Mouse (Mus musculus): ENCODE results near the gene Tedc2. TPM values are rescaled to one million over a fixed set of nuclear protein-coding genes. Genes with fewer than 3 reads are reported as not detected.

The Tedc2 gene
- polyA plus RNA-seq, 1 experiment, result 12.7 TPM

DNA sequence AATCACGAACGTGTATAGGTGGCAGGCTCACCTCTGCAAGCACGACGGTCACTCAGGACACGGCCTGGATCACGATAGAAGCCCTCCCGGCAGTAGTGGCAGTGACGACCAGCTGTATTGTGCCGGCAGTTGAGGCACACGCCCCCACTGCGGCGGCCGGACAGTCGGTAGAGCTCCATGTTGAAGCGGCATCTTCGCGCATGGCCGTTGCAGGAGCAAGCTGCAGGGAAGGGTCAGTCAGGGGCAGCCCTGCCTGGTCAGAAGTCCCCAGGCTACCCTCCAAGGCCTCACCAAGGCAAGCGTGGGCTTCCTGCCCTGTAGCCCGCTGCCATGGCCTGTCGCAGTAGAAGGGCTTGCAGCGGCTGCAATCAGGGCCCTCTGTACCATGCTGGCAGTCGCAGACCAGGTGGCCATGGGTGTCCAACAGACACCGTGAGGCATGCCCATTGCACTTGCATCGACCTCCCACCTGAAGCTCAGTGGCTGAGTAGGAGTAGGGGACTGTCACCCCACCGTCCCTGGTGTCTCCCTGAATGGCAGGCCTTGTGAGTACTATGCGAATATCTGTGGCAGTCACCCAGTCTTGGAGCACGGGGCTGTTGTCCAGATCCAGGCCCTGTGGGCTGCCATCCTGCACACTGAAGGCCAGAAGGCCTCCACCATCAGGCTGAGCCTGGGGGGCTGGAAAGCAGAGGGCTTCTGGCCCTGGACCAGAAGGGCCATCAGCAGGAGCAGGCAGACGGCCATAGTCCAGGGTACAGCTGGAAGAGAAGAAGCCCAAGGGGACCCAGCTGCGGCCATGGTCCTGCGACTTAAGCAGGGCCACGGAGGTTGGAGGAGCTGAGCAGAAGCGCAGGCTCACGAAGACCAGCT lies 12.6 kb downstream of the Tedc2 start:
- H3K4me3 ChIP-seq (replicated peaks; ENCODE audit: extremely low read depth, low read depth, low read length), result no peak overlapping the region
- 83% methylated on average over 34 of the region's 34 CpGs for WGBS
- TF ChIP-seq POLR2A (IDR thresholded peaks at IDR 0.05; ENCODE audit: borderline replicate concordance, extremely low read depth, low read depth, low read length), result no peak
- no peak for TF ChIP-seq CTCF (IDR thresholded peaks at IDR 0.05; ENCODE audit: insufficient read depth, low read length)
- peaks cover 24% of the 10 kb centered on the region for H3K4me1 ChIP-seq (ENCODE audit: control insufficient read depth, insufficient read depth, low read length)
- no peak for DNase-seq

DNA sequence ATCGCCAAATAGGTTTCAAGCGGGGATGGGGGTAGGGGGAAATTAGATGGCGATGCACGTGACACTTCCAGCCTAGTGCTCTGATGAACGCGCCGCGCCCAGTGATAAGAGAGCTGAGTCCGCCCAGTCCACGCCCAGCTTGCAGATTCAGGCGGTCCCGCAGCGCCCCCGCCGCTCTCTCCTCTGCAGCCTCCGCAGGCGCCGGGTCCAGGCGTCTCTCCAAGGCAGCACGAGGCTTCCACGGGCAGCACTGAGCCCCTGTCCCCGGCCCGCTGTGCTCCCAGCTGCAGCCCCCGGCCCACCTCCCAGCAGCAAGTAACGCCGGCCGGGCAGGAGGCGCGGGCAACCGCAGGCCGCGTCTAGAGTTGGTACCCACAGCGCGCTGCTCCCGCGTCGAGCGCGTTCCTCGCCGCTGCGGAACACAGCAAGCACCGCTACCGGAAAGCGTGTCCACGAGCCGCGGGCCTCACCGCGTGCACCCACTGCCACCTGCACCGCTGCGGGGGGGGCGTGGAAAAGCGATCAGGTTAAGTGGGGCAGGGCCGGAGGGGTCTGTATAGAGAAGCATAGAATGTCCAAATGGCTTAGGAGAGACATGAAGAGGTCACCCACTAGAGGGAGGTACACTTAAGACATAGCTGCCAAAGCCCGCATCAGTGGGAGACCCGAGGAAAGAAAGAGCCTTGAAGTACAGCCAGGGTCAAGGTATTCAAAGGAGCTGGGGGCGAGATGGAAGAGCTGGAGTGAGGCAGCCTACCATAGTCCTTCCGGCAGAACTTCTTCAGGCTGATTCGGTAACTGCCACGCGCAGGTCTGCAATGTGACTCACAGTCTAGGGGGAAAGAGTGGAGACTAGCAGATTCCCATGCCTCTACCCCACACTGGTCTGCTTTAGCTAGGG lies 13.9 kb downstream of the Tedc2 start:
- WGBS, result 9% methylated on average over 62 of the region's 62 CpGs
- peak; percentile 36 for DNase-seq
- peaks cover 20% of the 10 kb centered on the region for H3K4me1 ChIP-seq (ENCODE audit: control insufficient read depth, insufficient read depth, low read length)
- peak overlapping the region; percentile 11 for H3K4me3 ChIP-seq (replicated peaks; ENCODE audit: extremely low read depth, low read depth, low read length)
- TF ChIP-seq CTCF (IDR thresholded peaks at IDR 0.05; ENCODE audit: insufficient read depth, low read length) (no peak), POLR2A (IDR thresholded peaks at IDR 0.05; ENCODE audit: borderline replicate concordance, extremely low read depth, low read depth, low read length) (no peak)

DNA sequence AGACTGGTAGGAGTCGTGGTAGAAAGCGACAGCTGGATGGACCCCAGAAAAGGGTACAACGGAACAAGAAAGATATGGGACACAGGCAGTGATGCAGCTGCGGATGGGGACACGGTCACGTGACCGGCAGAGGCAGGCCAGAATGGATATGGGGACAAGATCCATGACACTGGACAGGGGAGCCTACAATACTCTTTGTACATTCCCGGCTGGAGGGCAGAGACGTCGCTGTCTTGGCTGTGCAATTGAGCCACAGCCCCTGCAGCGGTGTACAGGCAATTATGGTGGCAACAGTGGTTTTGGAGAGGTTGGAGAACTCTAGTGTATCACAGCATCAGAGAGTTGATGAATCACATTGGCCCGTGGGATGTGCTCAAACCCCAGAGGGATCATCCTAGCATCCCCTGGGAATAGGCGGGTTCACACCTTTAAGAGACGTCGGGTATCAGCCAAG lies 14.7 kb downstream of the Tedc2 start:
- H3K4me1 ChIP-seq (ENCODE audit: control insufficient read depth, insufficient read depth, low read length), result peaks cover 17% of the 10 kb centered on the region
- no peak for DNase-seq
- no peak for TF ChIP-seq CTCF (IDR thresholded peaks at IDR 0.05; ENCODE audit: insufficient read depth, low read length)
- TF ChIP-seq POLR2A (IDR thresholded peaks at IDR 0.05; ENCODE audit: borderline replicate concordance, extremely low read depth, low read depth, low read length), result no peak
- peak overlapping the region; percentile 67 for H3K4me3 ChIP-seq (replicated peaks; ENCODE audit: extremely low read depth, low read depth, low read length)
- WGBS, result 9% methylated on average over 15 of the region's 15 CpGs

DNA sequence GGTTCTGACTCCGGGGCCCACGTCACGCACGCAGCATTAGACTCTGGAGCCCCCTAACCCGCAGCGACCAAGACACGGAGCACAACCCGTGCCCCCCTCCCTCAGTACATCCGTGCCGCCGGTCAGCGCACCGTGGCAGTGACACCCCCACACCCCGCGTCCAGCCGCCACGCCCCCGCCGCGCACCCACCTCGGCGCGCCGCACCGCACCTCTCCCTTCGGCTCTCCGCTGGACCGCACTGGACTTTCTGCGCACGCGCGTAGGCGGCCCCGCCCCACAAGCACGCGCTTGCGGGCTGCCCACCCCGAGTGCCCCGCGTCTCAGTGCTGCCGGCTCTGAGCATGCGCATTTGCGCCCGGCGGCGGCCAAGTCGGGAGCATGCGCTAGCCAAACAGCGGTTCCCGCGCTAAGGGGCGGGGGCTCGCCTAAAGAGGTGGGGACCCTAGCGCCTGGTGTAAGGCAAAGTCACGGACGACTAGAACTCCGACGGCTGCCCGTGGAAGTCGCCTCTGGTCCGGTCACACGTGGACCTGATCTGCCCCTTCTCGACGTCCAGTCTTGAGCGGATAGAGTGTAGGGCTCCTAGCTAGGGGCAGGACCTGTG lies 15.3 kb downstream of the Tedc2 start, which contains the start of gene Tbc1d24:
TSS of gene Tbc1d24 (minus strand) at position 279 of the 605 bp plus-strand sequence.
- H3K4me3 ChIP-seq (replicated peaks; ENCODE audit: extremely low read depth, low read depth, low read length), result peak within 1 kb of the TSS; percentile 67
- peaks cover 17% of the 10 kb centered on the region for H3K4me1 ChIP-seq (ENCODE audit: control insufficient read depth, insufficient read depth, low read length)
- DNase-seq, result peak; percentile 88
- TF ChIP-seq POLR2A (IDR thresholded peaks at IDR 0.05; ENCODE audit: borderline replicate concordance, extremely low read depth, low read depth, low read length) (peak; percentile 49; the same call in 1 of the 2 replicates), CTCF (IDR thresholded peaks at IDR 0.05; ENCODE audit: insufficient read depth, low read length) (no peak)
- WGBS, result under 1% methylated on average over 65 of the region's 65 CpGs

DNA sequence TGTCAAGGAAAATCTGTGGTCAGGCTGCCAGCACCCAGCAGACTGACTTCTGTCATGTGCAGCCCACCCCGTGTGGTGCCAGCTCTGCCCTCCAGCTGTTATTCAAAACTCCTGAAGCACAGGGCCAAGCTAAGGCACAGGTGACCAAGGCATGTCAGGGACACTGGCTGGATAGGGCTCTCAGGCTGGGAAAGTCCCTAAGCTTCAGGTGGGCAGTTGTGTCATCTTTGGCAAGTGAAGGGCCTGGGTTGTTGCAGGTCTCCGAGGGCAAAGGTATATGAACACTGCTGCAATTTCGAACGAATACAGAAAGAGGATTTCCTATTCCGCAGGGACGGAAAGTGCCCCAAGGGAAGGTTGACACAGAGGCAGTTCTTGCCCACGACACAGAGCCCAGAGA lies 15.8 kb downstream of the Tedc2 start:
- TF ChIP-seq POLR2A (IDR thresholded peaks at IDR 0.05; ENCODE audit: borderline replicate concordance, extremely low read depth, low read depth, low read length) (no peak), CTCF (IDR thresholded peaks at IDR 0.05; ENCODE audit: insufficient read depth, low read length) (no peak)
- 6% methylated on average over 7 of the region's 7 CpGs for WGBS
- Histone ChIP-seq H3K4me1 (ENCODE audit: control insufficient read depth, insufficient read depth, low read length) (peaks cover 18% of the 10 kb centered on the region), H3K4me3 (replicated peaks; ENCODE audit: extremely low read depth, low read depth, low read length) (peak overlapping the region; percentile 67)
- no peak for DNase-seq

DNA sequence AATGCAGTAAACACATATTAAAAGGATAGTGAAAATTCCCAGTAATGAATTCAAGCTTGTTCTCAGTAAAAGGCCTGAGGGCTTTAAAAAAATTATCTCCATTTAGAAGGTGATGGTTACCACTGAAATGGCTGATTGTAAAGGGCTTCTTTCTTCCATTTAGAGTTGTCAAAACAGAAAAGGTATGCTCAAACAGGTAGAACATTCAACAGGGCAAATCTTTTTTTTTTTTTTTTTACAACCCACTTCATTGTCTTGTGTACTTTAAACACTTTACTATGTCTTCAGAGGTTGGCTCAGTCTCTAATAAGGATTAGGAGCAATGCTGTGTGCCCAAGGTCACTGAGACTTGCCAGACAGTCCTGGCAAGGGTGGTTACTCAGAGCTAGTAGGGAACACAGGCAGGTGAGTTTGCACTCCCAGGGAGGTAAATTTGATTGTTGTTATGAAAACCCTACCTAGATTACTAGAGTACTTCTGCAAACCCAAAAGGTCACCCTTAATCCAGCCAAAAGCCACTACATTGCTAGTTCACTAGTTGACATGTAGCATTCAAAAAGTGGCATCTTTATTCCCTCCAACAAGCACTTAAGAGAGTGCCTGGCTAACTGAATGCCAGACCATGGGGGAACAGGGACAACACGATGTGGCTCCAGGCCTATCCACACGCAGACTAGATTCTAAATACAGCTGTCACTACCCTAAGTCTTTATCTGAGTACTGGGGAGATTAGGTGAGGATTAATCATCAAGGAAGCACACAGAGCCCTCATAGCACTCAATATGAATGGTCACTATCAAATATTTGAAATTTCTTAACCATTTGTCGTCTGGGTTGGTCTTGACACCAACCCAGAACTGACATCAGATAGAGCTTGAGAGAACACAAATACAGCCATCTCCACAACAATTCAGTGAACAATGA lies 16.8 kb downstream of the Tedc2 start:
- H3K4me3 ChIP-seq (replicated peaks; ENCODE audit: extremely low read depth, low read depth, low read length), result no peak overlapping the region
- peaks cover 20% of the 10 kb centered on the region for H3K4me1 ChIP-seq (ENCODE audit: control insufficient read depth, insufficient read depth, low read length)
- no peak for TF ChIP-seq CTCF (IDR thresholded peaks at IDR 0.05; ENCODE audit: insufficient read depth, low read length)
- no peak for TF ChIP-seq POLR2A (IDR thresholded peaks at IDR 0.05; ENCODE audit: borderline replicate concordance, extremely low read depth, low read depth, low read length)
- no peak for DNase-seq
- WGBS, result 64% methylated on average over 3 of the region's 3 CpGs

DNA sequence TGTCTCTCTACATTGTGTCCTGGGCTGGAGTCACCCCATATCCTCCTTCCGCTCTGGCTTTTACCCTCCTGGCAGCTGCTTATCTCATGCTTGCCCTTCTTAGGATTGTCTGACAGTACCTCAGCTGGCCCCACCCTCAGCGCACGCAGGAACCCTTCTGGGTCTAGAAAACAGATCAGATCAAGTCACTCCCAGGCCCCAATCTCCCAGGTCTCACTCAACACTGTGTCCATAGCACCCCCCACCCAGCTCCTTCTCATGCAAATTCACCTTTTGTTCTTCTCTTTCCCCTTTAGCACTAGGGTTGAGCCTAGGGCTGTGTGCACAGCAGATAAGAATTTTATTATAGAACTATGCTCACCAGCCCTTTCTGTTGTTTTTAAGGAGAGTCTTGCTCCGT lies 17.6 kb downstream of the Tedc2 start:
- no peak overlapping the region for H3K4me3 ChIP-seq (replicated peaks; ENCODE audit: extremely low read depth, low read depth, low read length)
- no peak for DNase-seq
- 50% methylated on average over 4 of the region's 4 CpGs for WGBS
- peaks cover 13% of the 10 kb centered on the region for H3K4me1 ChIP-seq (ENCODE audit: control insufficient read depth, insufficient read depth, low read length)
- TF ChIP-seq CTCF (IDR thresholded peaks at IDR 0.05; ENCODE audit: insufficient read depth, low read length) (no peak), POLR2A (IDR thresholded peaks at IDR 0.05; ENCODE audit: borderline replicate concordance, extremely low read depth, low read depth, low read length) (no peak)

- no peak for TF ChIP-seq POLR2A (IDR thresholded peaks at IDR 0.05; ENCODE audit: borderline replicate concordance, extremely low read depth, low read depth, low read length)
- TF ChIP-seq CTCF (IDR thresholded peaks at IDR 0.05; ENCODE audit: insufficient read depth, low read length), result no peak
- H3K4me3 ChIP-seq (replicated peaks; ENCODE audit: extremely low read depth, low read depth, low read length), result no peak overlapping the region
- peaks cover 12% of the 10 kb centered on the region for H3K4me1 ChIP-seq (ENCODE audit: control insufficient read depth, insufficient read depth, low read length)
- no peak for DNase-seq
- WGBS, result 77% methylated on average over 4 of the region's 4 CpGs
Observed at GRCm38 (mm10) chr17:24201092-24201491, 19.6 kb downstream of the Tedc2 start.
